ENCODE assay signal across 22 mouse cellular contexts in genomic region chr7:19235092-19235671, GRCm38 (mm10). TPM values are rescaled to one million over a fixed set of nuclear protein-coding genes. Genes with fewer than 3 reads are reported as not detected.
DNase-seq lines count a peak whose midpoint lies in the region; ATAC-seq and TF ChIP-seq lines count a peak whose summit lies in the region.
"Had no signal": no experiment of that assay in that cellular context is flagged by ENCODE, and none has a peak within 500 bp of the region (broad histone marks: within the 10 kb centered on the region; RNA-seq: fewer than 3 reads in every experiment).

No protein-coding gene starts in this region.

- 0 out of 2 replicates have a peak overlapping the region, but pooled peaks have one; percentile 26 for H3K9ac ChIP-seq in heart, embryonic 16.5 days (ENCODE audit: low read length)
- no peak overlapping the region for H3K9ac ChIP-seq in intestine, embryonic 15.5 days
- no peak overlapping the region for H3K9ac ChIP-seq in forebrain, embryonic 12.5 days
- H3K9ac ChIP-seq: embryonic facial prominence, embryonic 15.5 days had no signal

- H3K36me3 ChIP-seq in heart, embryonic 16.5 days (ENCODE audit: control insufficient read depth, insufficient read depth): no peaks in the 10 kb centered on the region
- peaks cover 74% of the 10 kb centered on the region for H3K36me3 ChIP-seq in G1E (replicated peaks)
- H3K36me3 ChIP-seq in intestine, embryonic 15.5 days: no peaks in the 10 kb centered on the region
- H3K36me3 ChIP-seq in forebrain, embryonic 12.5 days (replicated peaks): peaks cover 22% of the 10 kb centered on the region

- no peak for TF ChIP-seq CTCF in G1E (IDR thresholded peaks at IDR 0.05; ENCODE audit: low read depth, low read length)

- no peaks in the 10 kb centered on the region for H3K9me3 ChIP-seq in heart, embryonic 16.5 days (replicated peaks; ENCODE audit: control insufficient read depth, low read length)
- no peaks in the 10 kb centered on the region for H3K9me3 ChIP-seq in G1E (replicated peaks)
- H3K9me3 ChIP-seq in intestine, embryonic 15.5 days: no peaks in the 10 kb centered on the region
- no peaks in the 10 kb centered on the region for H3K9me3 ChIP-seq in forebrain, embryonic 12.5 days
- H3K9me3 ChIP-seq: embryonic facial prominence, embryonic 15.5 days had no signal

- H3K4me2 ChIP-seq in heart, embryonic 16.5 days (ENCODE audit: low read depth, low read length): no peak overlapping the region
- no peak overlapping the region for H3K4me2 ChIP-seq in intestine, embryonic 15.5 days (replicated peaks)
- no peak overlapping the region for H3K4me2 ChIP-seq in forebrain, embryonic 12.5 days
- H3K4me2 ChIP-seq: embryonic facial prominence, embryonic 15.5 days had no signal

- no peak for DNase-seq in heart, postnatal 36 days
- DNase-seq in G1E (ENCODE audit: low spot score): no peak
- no peak for DNase-seq in testis, postnatal 10 days (ENCODE audit: low spot score)
- DNase-seq: adrenal gland, postnatal 10 days; cerebellum, adult 8-10 months; kidney, adult 9 months; left cerebral cortex, postnatal 4 days; lung, adult 2 months; right cerebral cortex, postnatal 14 days; thymus, adult 18-20 months had no signal

- no peak overlapping the region for H3K4me3 ChIP-seq in heart, embryonic 16.5 days (ENCODE audit: low read length)
- no peak overlapping the region for H3K4me3 ChIP-seq in G1E (ENCODE audit: low read depth, low read length)
- no peak overlapping the region for H3K4me3 ChIP-seq in intestine, embryonic 15.5 days (replicated peaks)
- no peak overlapping the region for H3K4me3 ChIP-seq in forebrain, embryonic 12.5 days (replicated peaks)
- H3K4me3 ChIP-seq: embryonic facial prominence, embryonic 15.5 days; layer of hippocampus, adult 2 months had no signal

- WGBS in heart, embryonic 16.5 days: 61% methylated on average over 2 of the region's 2 CpGs
- 86% methylated on average over 2 of the region's 2 CpGs for WGBS in intestine, embryonic 15.5 days
- WGBS in forebrain, embryonic 12.5 days: 82% methylated on average over 2 of the region's 2 CpGs

- intact Hi-C loops in heart, postnatal 36 days (cut with DNase I): loop anchor here (5.0 kb wide), 1 partner anchor 122 kb away; the partner anchor contains the start of genes Cd3eap and Ppp1r13l

- ATAC-seq in heart, embryonic 16.5 days (replicated peaks; ENCODE audit: extremely low read depth, insufficient read depth, low FRiP score): no peak
- ATAC-seq in G1E (ENCODE audit: extremely low read depth, insufficient number of reproducible peaks, low FRiP score, poor library complexity, severe bottlenecking): peak; percentile 47; the same call in 1 of the 2 replicates
- ATAC-seq in intestine, embryonic 15.5 days: 0 out of 2 replicates have a peak, but pooled peaks have one; percentile 7
- 0 out of 2 replicates have a peak, but pooled peaks have one; percentile 11 for ATAC-seq in monocyte, adult 5-6 weeks (replicated peaks; ENCODE audit: insufficient number of reproducible peaks, low FRiP score, low TSS enrichment, poor library complexity, severe bottlenecking)
- ATAC-seq in forebrain, embryonic 12.5 days (ENCODE audit: low FRiP score): no peak
- ATAC-seq: CD4-positive, CD25-positive, alpha-beta regulatory T cell, adult 4 months; hindbrain, embryonic 16.5 days; midbrain, embryonic 16.5 days had no signal

- H3K4me1 ChIP-seq in heart, embryonic 16.5 days (ENCODE audit: control insufficient read depth, insufficient read depth, low read length): peaks cover 51% of the 10 kb centered on the region
- H3K4me1 ChIP-seq in G1E (ENCODE audit: insufficient read depth, low read depth, low read length): peaks cover 57% of the 10 kb centered on the region
- H3K4me1 ChIP-seq in intestine, embryonic 15.5 days (replicated peaks): peaks cover 25% of the 10 kb centered on the region
- H3K4me1 ChIP-seq in forebrain, embryonic 12.5 days: peaks cover 14% of the 10 kb centered on the region

- H3K27ac ChIP-seq in heart, embryonic 16.5 days (ENCODE audit: low read length): peak overlapping the region; percentile 84
- H3K27ac ChIP-seq in intestine, embryonic 15.5 days: peak overlapping the region; percentile 44; the same call in 1 of the 2 replicates
- no peak overlapping the region for H3K27ac ChIP-seq in forebrain, embryonic 12.5 days
- H3K27ac ChIP-seq: embryonic facial prominence, embryonic 15.5 days; layer of hippocampus, adult 2 months; macrophage had no signal

- H3K27me3 ChIP-seq in heart, embryonic 16.5 days (ENCODE audit: control insufficient read depth, insufficient read depth, low read length): no peaks in the 10 kb centered on the region
- H3K27me3 ChIP-seq in G1E (ENCODE audit: insufficient read depth, low read length): no peaks in the 10 kb centered on the region
- H3K27me3 ChIP-seq in intestine, embryonic 15.5 days (replicated peaks): no peaks in the 10 kb centered on the region
- H3K27me3 ChIP-seq in forebrain, embryonic 12.5 days: no peaks in the 10 kb centered on the region
- H3K27me3 ChIP-seq: embryonic facial prominence, embryonic 15.5 days had no signal

RNA-seq across cellular contexts. Expression of gene Opa3, which starts 7.0 kb away (rescaled TPM):
- 40.4 and 41.8 TPM in 2 replicates for polyA plus RNA-seq in heart, embryonic 16.5 days (2015; fragmentation: Nextera tagmentation; extraction: Ambion mirVana)
- 10 to 100 TPM; 53.9 to 62.9 TPM for total RNA-seq in heart, postnatal 36 days (2021)
- total RNA-seq in G1E (2014; fragmentation: Nextera tagmentation) (13.8 and 14.2 TPM in 2 replicates), G1E (2017) (14.8 and 15.2 TPM in 2 replicates)
- 7.7 and 8.4 TPM in 2 replicates for polyA plus RNA-seq in G1E (2012)
- 36.8 and 39.4 TPM in 2 replicates for polyA plus RNA-seq in intestine, embryonic 15.5 days (2015; fragmentation: Nextera tagmentation; extraction: Ambion mirVana)
- total RNA-seq in monocyte, adult 5-6 weeks (2017): 11.5 to 32.0 TPM (median 14.7 TPM) in 3 replicates
- polyA plus RNA-seq in forebrain, embryonic 12.5 days (2016; fragmentation: Nextera tagmentation; extraction: Ambion mirVana): 45.5 and 48.3 TPM in 2 replicates

RNA-seq across cellular contexts. Expression of gene Gpr4, which starts 22.8 kb away (rescaled TPM):
- polyA plus RNA-seq in heart, embryonic 16.5 days (2015; fragmentation: Nextera tagmentation; extraction: Ambion mirVana): 2.4 and 2.7 TPM in 2 replicates
- 10 to 100 TPM in 1 of 2 experiments, 1 to 10 TPM in 1; 7.9 to 10.6 TPM for total RNA-seq in heart, postnatal 36 days (2021)
- total RNA-seq in G1E (2014; fragmentation: Nextera tagmentation): 0.30 TPM in 1 of 2 replicates, not detected in the other
- total RNA-seq in G1E (2017): 0.11 and 0.12 TPM in 2 replicates
- polyA plus RNA-seq in G1E (2012): 0.06 and 0.16 TPM in 2 replicates
- polyA plus RNA-seq in intestine, embryonic 15.5 days (2015; fragmentation: Nextera tagmentation; extraction: Ambion mirVana): 1.4 and 1.5 TPM in 2 replicates
- 0.19 to 0.32 TPM in 2 of 3 replicates, not detected in the other for total RNA-seq in monocyte, adult 5-6 weeks (2017)
- polyA plus RNA-seq in forebrain, embryonic 12.5 days (2016; fragmentation: Nextera tagmentation; extraction: Ambion mirVana): 1.6 and 1.7 TPM in 2 replicates

RNA-seq across cellular contexts. Expression of gene Vasp, which starts 36.4 kb away (rescaled TPM):
- polyA plus RNA-seq in heart, embryonic 16.5 days (2015; fragmentation: Nextera tagmentation; extraction: Ambion mirVana): 84.0 and 86.1 TPM in 2 replicates
- total RNA-seq in heart, postnatal 36 days (2021): 10 to 100 TPM; 32.6 to 36.1 TPM
- 146 and 171 TPM in 2 replicates for total RNA-seq in G1E (2014; fragmentation: Nextera tagmentation)
- 239 and 292 TPM in 2 replicates for total RNA-seq in G1E (2017)
- polyA plus RNA-seq in G1E (2012): 560 and 712 TPM in 2 replicates
- polyA plus RNA-seq in intestine, embryonic 15.5 days (2015; fragmentation: Nextera tagmentation; extraction: Ambion mirVana): 109 and 114 TPM in 2 replicates
- total RNA-seq in monocyte, adult 5-6 weeks (2017): 230 to 263 TPM (median 254 TPM) in 3 replicates
- polyA plus RNA-seq in forebrain, embryonic 12.5 days (2016; fragmentation: Nextera tagmentation; extraction: Ambion mirVana): 42.4 and 43.0 TPM in 2 replicates

RNA-seq across cellular contexts. Expression of gene Ppm1n, which starts 44.7 kb away (rescaled TPM):
- 0.11 TPM in 1 of 2 replicates, not detected in the other for polyA plus RNA-seq in heart, embryonic 16.5 days (2015; fragmentation: Nextera tagmentation; extraction: Ambion mirVana)
- total RNA-seq in heart, postnatal 36 days (2021): not detected
- total RNA-seq in G1E (2014; fragmentation: Nextera tagmentation): not detected in 2 replicates
- total RNA-seq in G1E (2017): not detected in 2 replicates
- polyA plus RNA-seq in G1E (2012): not detected in 2 replicates
- polyA plus RNA-seq in intestine, embryonic 15.5 days (2015; fragmentation: Nextera tagmentation; extraction: Ambion mirVana): 0.14 and 0.34 TPM in 2 replicates
- total RNA-seq in monocyte, adult 5-6 weeks (2017): 1.9 TPM in 1 of 3 replicates, not detected in the others
- 0.19 TPM in 1 of 2 replicates, not detected in the other for polyA plus RNA-seq in forebrain, embryonic 12.5 days (2016; fragmentation: Nextera tagmentation; extraction: Ambion mirVana)
- total RNA-seq: heart, adult 8-10 months; layer of hippocampus, adult 2 months had no signal
- polyA plus RNA-seq: macrophage; neural tube, embryonic 11.5 days had no signal

RNA-seq across cellular contexts. Expression of gene Rtn2, which starts 47.2 kb away (rescaled TPM):
- 27.4 and 28.5 TPM in 2 replicates for polyA plus RNA-seq in heart, embryonic 16.5 days (2015; fragmentation: Nextera tagmentation; extraction: Ambion mirVana)
- 100 to 1,000 TPM; 137 to 148 TPM for total RNA-seq in heart, postnatal 36 days (2021)
- total RNA-seq in G1E (2014; fragmentation: Nextera tagmentation) (0.73 and 0.98 TPM in 2 replicates), G1E (2017) (0.06 and 0.11 TPM in 2 replicates)
- 0.94 and 0.96 TPM in 2 replicates for polyA plus RNA-seq in G1E (2012)
- polyA plus RNA-seq in intestine, embryonic 15.5 days (2015; fragmentation: Nextera tagmentation; extraction: Ambion mirVana): 11.3 and 12.5 TPM in 2 replicates
- not detected in 3 replicates for total RNA-seq in monocyte, adult 5-6 weeks (2017)
- 70.3 and 74.1 TPM in 2 replicates for polyA plus RNA-seq in forebrain, embryonic 12.5 days (2016; fragmentation: Nextera tagmentation; extraction: Ambion mirVana)
- polyA plus RNA-seq: CD4-positive, CD25-positive, alpha-beta regulatory T cell, adult 4 months had no signal

Comparison
In these comparisons a context has a peak if more than half of its experiments do, and no peak if none do; other contexts are left out.
1. ATAC-seq: peak in G1E (single experiment), intestine, embryonic 15.5 days (single experiment) and monocyte, adult 5-6 weeks (single experiment); none in heart, embryonic 16.5 days (single experiment) and forebrain, embryonic 12.5 days (single experiment).